Mouse (Mus musculus): ENCODE data around the gene Dnajb2. TPM values are rescaled to one million over a fixed set of nuclear protein-coding genes. Genes with fewer than 3 reads are reported as not detected.

The Dnajb2 gene
- total and polyA plus RNA-seq, 2 experiments from 2014 or later = 34.9 to 35.0 TPM

GRCm38 (mm10) chr1:75221538-75221937 is 14.7 kb upstream of the Dnajb2 start:
- WGBS = 74% methylated on average over 3 of the region's 3 CpGs
- Histone ChIP-seq H3K27ac (ENCODE audit: low read depth) (no peak overlapping the region), H3K27me3 (ENCODE audit: control insufficient read depth, insufficient read depth, low read length) (peaks cover 18% of the 10 kb centered on the region; the same call in 1 of the 2 replicates)

GRCm38 (mm10) chr1:75222926-75223325 is 13.3 kb upstream of the Dnajb2 start:
- WGBS = 65% methylated on average over 6 of the region's 6 CpGs
- Histone ChIP-seq H3K27ac (ENCODE audit: low read depth) (no peak overlapping the region), H3K4me1 (ENCODE audit: control insufficient read depth, insufficient read depth) (peaks cover 14% of the 10 kb centered on the region; the same call in 1 of the 2 replicates), H3K9ac (replicated peaks; ENCODE audit: low read depth, low read length) (no peak overlapping the region), H3K4me2 (ENCODE audit: low read depth, low read length) (no peak overlapping the region), H3K36me3 (replicated peaks; ENCODE audit: control insufficient read depth, insufficient read depth, low read length) (no peaks in the 10 kb centered on the region), H3K4me3 (ENCODE audit: low read depth, low read length) (no peak overlapping the region), H3K9me3 (replicated peaks; ENCODE audit: control insufficient read depth, low read length) (no peaks in the 10 kb centered on the region), H3K27me3 (ENCODE audit: control insufficient read depth, insufficient read depth, low read length) (peaks cover 18% of the 10 kb centered on the region; the same call in 1 of the 2 replicates)
- DNase-seq (ENCODE audit: low spot score) (no peak), ATAC-seq (ENCODE audit: insufficient read depth, low read depth) (no peak)
- TF ChIP-seq CTCF (IDR thresholded peaks at IDR 0.05; ENCODE audit: low read depth) = no peak
- TF ChIP-seq EP300 (IDR thresholded peaks at IDR 0.05; ENCODE audit: low read depth) = no peak

More at GRCm38 (mm10) chr1:75221538-75221937, 14.7 kb upstream of the Dnajb2 start:
- Histone ChIP-seq H3K4me1 (ENCODE audit: control insufficient read depth, insufficient read depth) (peaks cover 19% of the 10 kb centered on the region), H3K36me3 (replicated peaks; ENCODE audit: control insufficient read depth, insufficient read depth, low read length) (0 out of 2 replicates have a peak, but pooled peaks cover 3% of the 10 kb centered on the region), H3K4me2 (ENCODE audit: low read depth, low read length) (no peak overlapping the region), H3K9ac (replicated peaks; ENCODE audit: low read depth, low read length) (no peak overlapping the region), H3K4me3 (ENCODE audit: low read depth, low read length) (no peak overlapping the region), H3K9me3 (replicated peaks; ENCODE audit: control insufficient read depth, low read length) (no peaks in the 10 kb centered on the region)
- DNase-seq (ENCODE audit: low spot score) (no peak), ATAC-seq (ENCODE audit: insufficient read depth, low read depth) (no peak)
- TF ChIP-seq EP300 (IDR thresholded peaks at IDR 0.05; ENCODE audit: low read depth) = no peak

GRCm38 (mm10) chr1:75223532-75223931 is 12.7 kb upstream of the Dnajb2 start:
- H3K36me3 ChIP-seq (replicated peaks; ENCODE audit: control insufficient read depth, insufficient read depth, low read length) = no peaks in the 10 kb centered on the region
- WGBS = 48% methylated on average over 6 of the region's 6 CpGs

GRCm38 (mm10) chr1:75225473-75225872 is 10.7 kb upstream of the Dnajb2 start:
- no peak overlapping the region for H3K4me3 ChIP-seq (ENCODE audit: low read depth, low read length)
- WGBS = 26% methylated on average over 3 of the region's 3 CpGs
- no peak overlapping the region for H3K9ac ChIP-seq (replicated peaks; ENCODE audit: low read depth, low read length)
- H3K36me3 ChIP-seq (replicated peaks; ENCODE audit: control insufficient read depth, insufficient read depth, low read length) = no peaks in the 10 kb centered on the region
- H3K27ac ChIP-seq (ENCODE audit: low read depth) = no peak overlapping the region
- no peak overlapping the region for H3K4me2 ChIP-seq (ENCODE audit: low read depth, low read length)
- DNase-seq (ENCODE audit: low spot score) (no peak), ATAC-seq (ENCODE audit: insufficient read depth, low read depth) (no peak)
- peaks cover 10% of the 10 kb centered on the region; the same call in 1 of the 2 replicates for H3K4me1 ChIP-seq (ENCODE audit: control insufficient read depth, insufficient read depth)
- TF ChIP-seq CTCF (IDR thresholded peaks at IDR 0.05; ENCODE audit: low read depth) (no peak), EP300 (IDR thresholded peaks at IDR 0.05; ENCODE audit: low read depth) (no peak)
- H3K27me3 ChIP-seq (ENCODE audit: control insufficient read depth, insufficient read depth, low read length) = peaks cover 6% of the 10 kb centered on the region; the same call in 1 of the 2 replicates
- no peaks in the 10 kb centered on the region for H3K9me3 ChIP-seq (replicated peaks; ENCODE audit: control insufficient read depth, low read length)

More at GRCm38 (mm10) chr1:75223532-75223931, 12.7 kb upstream of the Dnajb2 start:
- no peak for TF ChIP-seq CTCF (IDR thresholded peaks at IDR 0.05; ENCODE audit: low read depth)
- no peak for TF ChIP-seq EP300 (IDR thresholded peaks at IDR 0.05; ENCODE audit: low read depth)
- H3K4me3 ChIP-seq (ENCODE audit: low read depth, low read length) = no peak overlapping the region
- no peaks in the 10 kb centered on the region for H3K9me3 ChIP-seq (replicated peaks; ENCODE audit: control insufficient read depth, low read length)
- DNase-seq (ENCODE audit: low spot score) = no peak
- ATAC-seq (ENCODE audit: insufficient read depth, low read depth) = no peak
- no peak overlapping the region for H3K9ac ChIP-seq (replicated peaks; ENCODE audit: low read depth, low read length)
- H3K4me1 ChIP-seq (ENCODE audit: control insufficient read depth, insufficient read depth) = peaks cover 14% of the 10 kb centered on the region; the same call in 1 of the 2 replicates
- no peak overlapping the region for H3K4me2 ChIP-seq (ENCODE audit: low read depth, low read length)
- H3K27me3 ChIP-seq (ENCODE audit: control insufficient read depth, insufficient read depth, low read length) = peaks cover 18% of the 10 kb centered on the region; the same call in 1 of the 2 replicates
- H3K27ac ChIP-seq (ENCODE audit: low read depth) = no peak overlapping the region

GRCm38 (mm10) chr1:75226138-75226537 is 10.1 kb upstream of the Dnajb2 start:
- TF ChIP-seq EP300 (IDR thresholded peaks at IDR 0.05; ENCODE audit: low read depth) = no peak
- TF ChIP-seq CTCF (IDR thresholded peaks at IDR 0.05; ENCODE audit: low read depth) = no peak
- H3K4me1 ChIP-seq (ENCODE audit: control insufficient read depth, insufficient read depth) = peaks cover 10% of the 10 kb centered on the region; the same call in 1 of the 2 replicates
- H3K4me2 ChIP-seq (ENCODE audit: low read depth, low read length) = no peak overlapping the region
- H3K9ac ChIP-seq (replicated peaks; ENCODE audit: low read depth, low read length) = no peak overlapping the region
- H3K36me3 ChIP-seq (replicated peaks; ENCODE audit: control insufficient read depth, insufficient read depth, low read length) = no peaks in the 10 kb centered on the region
- no peak overlapping the region for H3K4me3 ChIP-seq (ENCODE audit: low read depth, low read length)
- no peak for ATAC-seq (ENCODE audit: insufficient read depth, low read depth)
- WGBS = 50% methylated on average over 2 of the region's 2 CpGs
- H3K9me3 ChIP-seq (replicated peaks; ENCODE audit: control insufficient read depth, low read length) = no peaks in the 10 kb centered on the region
- no peaks in the 10 kb centered on the region for H3K27me3 ChIP-seq (ENCODE audit: control insufficient read depth, insufficient read depth, low read length)
- DNase-seq (ENCODE audit: low spot score) = no peak
- H3K27ac ChIP-seq (ENCODE audit: low read depth) = no peak overlapping the region

- Histone ChIP-seq H3K4me2 (ENCODE audit: low read depth, low read length) (no peak overlapping the region), H3K9me3 (replicated peaks; ENCODE audit: control insufficient read depth, low read length) (no peaks in the 10 kb centered on the region), H3K27ac (ENCODE audit: low read depth) (no peak overlapping the region), H3K4me1 (ENCODE audit: control insufficient read depth, insufficient read depth) (peaks cover 10% of the 10 kb centered on the region; the same call in 1 of the 2 replicates), H3K4me3 (ENCODE audit: low read depth, low read length) (no peak overlapping the region), H3K36me3 (replicated peaks; ENCODE audit: control insufficient read depth, insufficient read depth, low read length) (no peaks in the 10 kb centered on the region), H3K27me3 (ENCODE audit: control insufficient read depth, insufficient read depth, low read length) (no peaks in the 10 kb centered on the region), H3K9ac (replicated peaks; ENCODE audit: low read depth, low read length) (no peak overlapping the region)
- ATAC-seq (ENCODE audit: insufficient read depth, low read depth) (no peak), DNase-seq (ENCODE audit: low spot score) (no peak)
- WGBS = 66% methylated on average over 1 of the region's 1 CpGs
- TF ChIP-seq EP300 (IDR thresholded peaks at IDR 0.05; ENCODE audit: low read depth) (no peak), CTCF (IDR thresholded peaks at IDR 0.05; ENCODE audit: low read depth) (no peak)
These were observed 8.6 kb upstream of the Dnajb2 start for GRCm38 (mm10) chr1:75227653-75228052.
